Mouse (Mus musculus) spleen, embryonic (tissue): ENCODE results near the gene Dll4.

Experiments used
- CTCF ChIA-PET: fragments of 350-600 bp; sonication (Branson Sonifier 250); formaldehyde crosslinking; loops from one replicate; lab custom pipeline; 2022; lab: Charles Lee

Dll4 gene

DNA sequence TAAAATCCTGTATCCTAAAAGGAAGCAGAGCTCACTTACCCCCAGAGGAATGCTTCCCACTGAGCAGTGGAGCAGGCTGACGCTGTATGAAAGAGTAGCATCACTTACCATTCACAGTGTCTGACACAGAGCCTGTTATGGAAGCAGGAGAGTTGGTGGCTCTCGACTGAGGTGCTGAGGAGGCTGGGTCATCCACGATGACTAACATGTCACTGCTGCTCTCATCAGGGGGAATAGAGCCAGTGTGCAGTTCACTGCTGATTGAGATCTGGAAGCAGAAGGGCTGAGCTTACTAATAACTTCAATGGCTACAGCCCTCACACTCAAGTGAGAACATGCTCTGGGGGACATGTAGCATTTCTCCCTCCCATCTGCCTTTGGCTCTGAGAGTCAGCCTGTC, 53.9 kb downstream of the Dll4 start:
- CTCF ChIA-PET: interaction anchor here (0.6 kb wide), 1 partner anchor 298 kb away, joined by 7 read pairs; no protein-coding TSS in a partner anchor
